Mouse (Mus musculus) heart, postnatal 0 days (tissue): ENCODE measurements at regions not wholly inside any gene's neighbourhood (a gene's known extent, or its start where the extent isn't known, plus 50 kb on each side); places are given as distances from the start of the nearest gene placed in this dataset.

Experiments
- CTCF ChIP-seq: IDR thresholded peaks from 2 replicates; pipeline ENCODE4 v1.5.1; 2016; ENCODE audit warnings: antibody characterized with exemption, control low read depth, low read depth
- EP300 ChIP-seq: IDR thresholded peaks from 2 replicates; pipeline ENCODE4 v1.6.1; 2016; ENCODE audit warnings: antibody characterized with exemption, low read depth

DNA sequence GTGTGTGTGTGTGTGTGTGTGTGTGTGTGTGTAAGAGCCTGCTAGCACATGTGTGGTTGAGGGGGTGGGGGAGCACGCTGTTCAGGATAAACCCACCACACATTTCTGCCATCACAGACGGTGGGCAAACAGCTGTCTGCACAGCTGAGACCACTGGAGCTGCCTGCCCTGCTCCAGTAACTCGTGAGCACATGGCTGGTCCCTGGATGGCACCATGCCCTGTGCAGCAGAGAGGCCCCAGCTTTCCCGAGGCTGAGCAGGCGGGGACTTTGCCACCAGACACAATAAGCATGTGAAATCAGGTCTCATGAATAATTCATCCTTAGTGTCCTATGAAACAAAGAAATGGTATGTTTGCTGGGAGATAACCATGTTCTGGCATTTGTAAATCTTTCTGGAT is 125.3 kb upstream of the Mpdz start:
- TF ChIP-seq CTCF (no peak), EP300 (no peak)
